Mouse (Mus musculus) adrenal gland (tissue): ENCODE measurements around the gene BC037034.
"Not testable (repeated sequence)": the region's sequence is repeated elsewhere in the genome, so short reads cannot be mapped to it uniquely, and the experiment has no call there.

Experiments used
- intact Hi-C: fragments of 180-260 bp; cut with DNase I; formaldehyde crosslinking; loops from one replicate; pipeline ENCODE4 v1.15.1; 2025

The BC037034 gene

GRCm38 (mm10) chr5:138223287-138223686 lies 40.5 kb downstream of the BC037034 start:
- intact Hi-C loops, result loop anchor here (5.0 kb wide), 2 partner anchors 34 to 249 kb away; partner anchors contain the start of gene Lamtor4

DNA sequence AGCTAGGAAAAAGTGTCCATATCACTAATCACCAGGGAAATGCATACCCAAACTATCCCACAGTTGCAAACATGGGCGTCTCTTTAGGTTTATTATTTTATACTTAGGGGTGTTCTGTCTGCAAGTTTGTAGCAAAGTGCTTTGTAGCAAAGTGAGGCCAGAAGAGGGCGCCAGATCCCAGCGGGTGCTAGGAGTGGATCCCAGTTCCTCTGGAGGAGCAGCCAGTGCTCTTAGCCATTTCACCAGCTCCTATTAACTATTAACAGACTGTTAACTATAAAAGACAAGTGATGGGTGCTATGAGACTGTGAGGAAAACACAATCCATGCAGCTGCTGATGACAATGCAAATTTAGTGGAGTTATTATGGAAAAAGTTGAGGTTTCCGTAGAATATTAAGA lies 41.7 kb downstream of the BC037034 start:
- intact Hi-C loops, result loop anchor here (5.0 kb wide), 2 partner anchors 35 to 250 kb away; partner anchors contain the start of gene Lamtor4

DNA sequence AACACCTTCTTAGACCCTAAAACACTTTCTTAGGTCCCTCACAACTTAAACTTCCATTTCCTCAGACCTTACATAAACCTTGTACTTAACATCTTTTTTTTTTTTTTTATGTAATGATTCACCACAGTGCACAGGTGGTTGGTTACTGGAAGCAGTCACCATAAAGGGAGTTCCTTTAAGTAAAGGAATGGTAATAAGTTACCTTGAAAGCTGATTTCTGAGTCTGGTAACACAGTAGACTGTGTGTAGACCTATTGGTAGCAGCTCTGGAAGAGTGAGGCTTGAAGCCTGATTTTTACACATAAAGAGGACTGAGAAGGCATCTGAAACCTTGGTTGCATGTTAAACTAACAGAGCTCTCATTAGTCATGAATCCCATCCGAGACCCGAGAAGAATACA lies 44.0 kb downstream of the BC037034 start:
- intact Hi-C loops, result loop anchor here (5.0 kb wide), 2 partner anchors 37 to 252 kb away; partner anchors contain the start of gene Lamtor4

- intact Hi-C loops, result not testable (repeated sequence)
Observed at GRCm38 (mm10) chr5:138216632-138217031, 47.2 kb downstream of the BC037034 start.
